Mouse (Mus musculus) right cerebral cortex, postnatal 4 days (tissue): ENCODE data around the gene Rxfp1.
"Not testable (repeated sequence)": the region's sequence is repeated elsewhere in the genome, so short reads cannot be mapped to it uniquely, and the experiment has no call there.

Experiments used
- DNase-seq: peaks from one replicate; pipeline ENCODE4 v3.0.0-alpha.2; 2022

Gene Rxfp1

GRCm38 (mm10) chr3:79737780-79738179, at the start of gene Rxfp1:
TSS of gene Rxfp1 (minus strand) at chr3:79737880.
- DNase-seq: no peak

GRCm38 (mm10) chr3:79784362-79784736, 46.7 kb upstream of the Rxfp1 start:
- no peak for DNase-seq

GRCm38 (mm10) chr3:79783630-79784361, 46.1 kb upstream of the Rxfp1 start:
- no peak for DNase-seq

GRCm38 (mm10) chr3:79772701-79773100, 35.0 kb upstream of the Rxfp1 start:
- no peak for DNase-seq

- no peak for DNase-seq
Observed at GRCm38 (mm10) chr3:79753736-79754135, 16.1 kb upstream of the Rxfp1 start.

GRCm38 (mm10) chr3:79746585-79746984, 8.9 kb upstream of the Rxfp1 start:
- no peak for DNase-seq

GRCm38 (mm10) chr3:79745101-79745500, 7.4 kb upstream of the Rxfp1 start:
- DNase-seq: no peak

- DNase-seq: no peak
Observed at GRCm38 (mm10) chr3:79744415-79744814, 6.7 kb upstream of the Rxfp1 start.

- no peak for DNase-seq
Observed at GRCm38 (mm10) chr3:79740351-79740750, 2.7 kb upstream of the Rxfp1 start.

GRCm38 (mm10) chr3:79738451-79738850, 771 bp upstream of the Rxfp1 start:
- DNase-seq: no peak

- DNase-seq: no peak
Observed at GRCm38 (mm10) chr3:79726506-79727075, 11.1 kb downstream of the Rxfp1 start.

- DNase-seq: no peak
Observed at GRCm38 (mm10) chr3:79720756-79721484, 16.8 kb downstream of the Rxfp1 start.

GRCm38 (mm10) chr3:79706436-79706835, 31.2 kb downstream of the Rxfp1 start:
- DNase-seq: no peak

- DNase-seq: no peak
Observed at GRCm38 (mm10) chr3:79703135-79703534, 34.5 kb downstream of the Rxfp1 start.

GRCm38 (mm10) chr3:79691957-79692356, 45.7 kb downstream of the Rxfp1 start:
- no peak for DNase-seq

GRCm38 (mm10) chr3:79690111-79690651, 47.5 kb downstream of the Rxfp1 start:
- DNase-seq: no peak

GRCm38 (mm10) chr3:79688101-79688500, 49.6 kb downstream of the Rxfp1 start:
- not testable (repeated sequence) for DNase-seq

GRCm38 (mm10) chr3:79683529-79683928, 54.2 kb downstream of the Rxfp1 start:
- DNase-seq: no peak

- DNase-seq: no peak
Observed at GRCm38 (mm10) chr3:79682351-79683132, 55.1 kb downstream of the Rxfp1 start.

- DNase-seq: no peak
Observed at GRCm38 (mm10) chr3:79676411-79676810, 61.3 kb downstream of the Rxfp1 start.

- DNase-seq: no peak
Observed at GRCm38 (mm10) chr3:79674641-79675040, 63.0 kb downstream of the Rxfp1 start.

GRCm38 (mm10) chr3:79673082-79673481, 64.6 kb downstream of the Rxfp1 start:
- DNase-seq: peak; percentile 79

- DNase-seq: no peak
Observed at GRCm38 (mm10) chr3:79672188-79672587, 65.5 kb downstream of the Rxfp1 start.
